Mouse (Mus musculus) midbrain, embryonic 14.5 days (tissue): ENCODE measurements around the gene Acbd7. TPM values are rescaled to one million over a fixed set of nuclear protein-coding genes. Genes with fewer than 3 reads are reported as not detected.

Source experiments
- ATAC-seq: fragments of 200-750 bp; cut with Nextera tagmentation; 2 replicates; pipeline ENCODE4 v1.8.0; 2017; ENCODE audit warnings: moderate number of reproducible peaks, moderate library complexity; ENCODE audit not compliant: low FRiP score, low TSS enrichment
- DNase-seq: peaks from one replicate; pipeline ENCODE4 v3.0.0-alpha.2; 2015
- H3K27ac ChIP-seq: fragments of 300-500 bp; sonication (generic); replicated peaks from 2 replicates; pipeline ENCODE4 v1.5.1; 2014; ENCODE audit warnings: mild to moderate bottlenecking, low read depth, low read length, moderate library complexity
- H3K27me3 ChIP-seq: fragments of 300-500 bp; sonication (generic); 2 replicates; pipeline ENCODE4 v1.6.1; 2014; ENCODE audit warnings: low read length, control low read depth, mixed read lengths; ENCODE audit not compliant: control insufficient read depth, insufficient read depth
- H3K36me3 ChIP-seq: fragments of 300-500 bp; sonication (generic); 2 replicates; pipeline ENCODE4 v1.6.1; 2014; ENCODE audit warnings: low read length, control low read depth; ENCODE audit not compliant: control insufficient read depth, insufficient read depth
- H3K4me1 ChIP-seq: fragments of 300-500 bp; sonication (generic); 2 replicates; pipeline ENCODE4 v1.6.1; 2014; ENCODE audit warnings: mild to moderate bottlenecking, antibody characterized with exemption, low read length, control low read depth; ENCODE audit not compliant: control insufficient read depth, insufficient read depth
- H3K4me2 ChIP-seq: fragments of 300-500 bp; sonication (generic); 2 replicates; pipeline ENCODE4 v1.6.1; 2014; ENCODE audit warnings: mild to moderate bottlenecking, low read length, moderate library complexity
- H3K4me3 ChIP-seq: fragments of 300-500 bp; sonication (generic); replicated peaks from 2 replicates; pipeline ENCODE4 v1.5.1; 2014; ENCODE audit warnings: low read depth, low read length
- H3K9ac ChIP-seq: fragments of 300-500 bp; sonication (generic); replicated peaks from 2 replicates; pipeline ENCODE4 v1.6.1; 2014; ENCODE audit warnings: mild to moderate bottlenecking, low read length, moderate library complexity
- H3K9me3 ChIP-seq: fragments of 300-500 bp; sonication (generic); 2 replicates; pipeline ENCODE4 v1.6.1; 2016; ENCODE audit warnings: low read length, control low read depth, mixed read lengths; ENCODE audit not compliant: control insufficient read depth
- WGBS: fragments of 180-500 bp; shearing (Covaris S2); extraction: QIAGEN DNeasy Blood & Tissue Kit; methylation state at CpG from one replicate; pipeline ENCODE4 v1.1.7; 2014; 5-methylcytosine and 5-hydroxymethylcytosine counted together
- polyA plus RNA-seq: library from polyadenylated mRNA; unstranded; fragments of >200 nt; fragmentation: Nextera tagmentation; extraction: Ambion mirVana; gene quantifications from 2 replicates; pipeline ENCODE4 v1.2.1, GENCODE M21; 2014

Gene Acbd7
- polyA plus RNA-seq, 1 experiment from 2014 or later = 4.2 TPM

GRCm38 (mm10) chr2:3355793-3356192 is 19.8 kb downstream of the Acbd7 start:
- H3K36me3 ChIP-seq = no peaks in the 10 kb centered on the region
- 94% methylated on average over 8 of the region's 8 CpGs for WGBS
- ATAC-seq (no peak), DNase-seq (no peak)
- no peaks in the 10 kb centered on the region for H3K9me3 ChIP-seq
- no peak overlapping the region for H3K9ac ChIP-seq
- no peak overlapping the region for H3K4me2 ChIP-seq
- no peaks in the 10 kb centered on the region for H3K4me1 ChIP-seq
- no peaks in the 10 kb centered on the region for H3K27me3 ChIP-seq
- no peak overlapping the region for H3K4me3 ChIP-seq
- H3K27ac ChIP-seq = no peak overlapping the region

GRCm38 (mm10) chr2:3356311-3356710 is 20.3 kb downstream of the Acbd7 start:
- Histone ChIP-seq H3K4me2 (no peak overlapping the region), H3K9me3 (no peaks in the 10 kb centered on the region), H3K27me3 (no peaks in the 10 kb centered on the region), H3K36me3 (no peaks in the 10 kb centered on the region), H3K9ac (no peak overlapping the region), H3K4me1 (no peaks in the 10 kb centered on the region), H3K4me3 (no peak overlapping the region), H3K27ac (no peak overlapping the region)
- DNase-seq (no peak), ATAC-seq (no peak)
- WGBS = 81% methylated on average over 3 of the region's 3 CpGs

- H3K4me2 ChIP-seq = no peak overlapping the region
- ATAC-seq (no peak), DNase-seq (no peak)
- no peaks in the 10 kb centered on the region for H3K27me3 ChIP-seq
- no peaks in the 10 kb centered on the region for H3K9me3 ChIP-seq
- H3K9ac ChIP-seq = no peak overlapping the region
- no peak overlapping the region for H3K4me3 ChIP-seq
- H3K4me1 ChIP-seq = no peaks in the 10 kb centered on the region
- 78% methylated on average over 3 of the region's 3 CpGs for WGBS
- H3K36me3 ChIP-seq = no peaks in the 10 kb centered on the region
- H3K27ac ChIP-seq = no peak overlapping the region
These were observed 21.9 kb downstream of the Acbd7 start for GRCm38 (mm10) chr2:3357887-3358286.

GRCm38 (mm10) chr2:3361067-3361466 is 25.1 kb downstream of the Acbd7 start:
- DNase-seq = no peak
- Histone ChIP-seq H3K27me3 (no peaks in the 10 kb centered on the region), H3K4me3 (no peak overlapping the region), H3K9me3 (no peaks in the 10 kb centered on the region), H3K36me3 (no peaks in the 10 kb centered on the region), H3K27ac (no peak overlapping the region), H3K4me2 (no peak overlapping the region), H3K4me1 (0 out of 2 replicates have a peak, but pooled peaks cover 3% of the 10 kb centered on the region), H3K9ac (no peak overlapping the region)
- WGBS = 89% methylated on average over 3 of the region's 3 CpGs
- ATAC-seq = no peak

- no peak overlapping the region for H3K9ac ChIP-seq
- no peak overlapping the region for H3K4me3 ChIP-seq
- no peaks in the 10 kb centered on the region for H3K9me3 ChIP-seq
- DNase-seq = peak; percentile 62
- WGBS = 33% methylated on average over 4 of the region's 4 CpGs
- 0 out of 2 replicates have a peak, but pooled peaks cover 3% of the 10 kb centered on the region for H3K4me1 ChIP-seq
- no peaks in the 10 kb centered on the region for H3K36me3 ChIP-seq
- no peak for ATAC-seq
- H3K4me2 ChIP-seq = no peak overlapping the region
- H3K27ac ChIP-seq = no peak overlapping the region
- no peaks in the 10 kb centered on the region for H3K27me3 ChIP-seq
These were observed 29.2 kb downstream of the Acbd7 start for GRCm38 (mm10) chr2:3365127-3365526.

GRCm38 (mm10) chr2:3387105-3387860 is 51.3 kb downstream of the Acbd7 start:
- WGBS = 83% methylated on average over 6 of the region's 6 CpGs
- Histone ChIP-seq H3K4me1 (no peaks in the 10 kb centered on the region), H3K4me3 (no peak overlapping the region), H3K27ac (no peak overlapping the region), H3K9ac (no peak overlapping the region), H3K9me3 (no peaks in the 10 kb centered on the region), H3K27me3 (no peaks in the 10 kb centered on the region), H3K4me2 (no peak overlapping the region), H3K36me3 (no peaks in the 10 kb centered on the region)
- DNase-seq (no peak), ATAC-seq (no peak)

Other genes with a start within 250 kb of the Acbd7 start
- 30.3 and 50.9 TPM in 2 replicates for gene Fam171a1, start 221.9 kb upstream of the Acbd7 start, polyA plus RNA-seq
- gene Nmt2, start 52.0 kb upstream of the Acbd7 start, polyA plus RNA-seq = 112 and 120 TPM in 2 replicates
- 14.0 and 14.5 TPM in 2 replicates for gene Rpp38, start 3.5 kb upstream of the Acbd7 start, polyA plus RNA-seq
- not detected in 2 replicates for gene Olah, start 61.0 kb downstream of the Acbd7 start, polyA plus RNA-seq
- gene Meig1, start 86.5 kb downstream of the Acbd7 start, polyA plus RNA-seq = 3.2 and 4.2 TPM in 2 replicates
- 7.2 and 9.6 TPM in 2 replicates for gene Dclre1c, start 88.0 kb downstream of the Acbd7 start, polyA plus RNA-seq
- 9.3 and 13.4 TPM in 2 replicates for gene Suv39h2, start 138.9 kb downstream of the Acbd7 start, polyA plus RNA-seq
- gene Gm45902, start 176.6 kb downstream of the Acbd7 start, polyA plus RNA-seq = 6.5 and 8.5 TPM in 2 replicates
- 56.2 and 70.6 TPM in 2 replicates for gene Hspa14, start 176.6 kb downstream of the Acbd7 start, polyA plus RNA-seq
- gene Cdnf, start 176.9 kb downstream of the Acbd7 start, polyA plus RNA-seq = 0.07 and 0.20 TPM in 2 replicates
- 35.1 and 49.0 TPM in 2 replicates for gene Fam107b, start 234.3 kb downstream of the Acbd7 start, polyA plus RNA-seq